Mouse (Mus musculus): Measurements from ENCODE around the gene Acad11.

- no peak for TF ChIP-seq POLR2A (IDR thresholded peaks at IDR 0.05; ENCODE audit: borderline replicate concordance, insufficient read depth, low read length)
- no peak for TF ChIP-seq CTCF (IDR thresholded peaks at IDR 0.05; ENCODE audit: borderline replicate concordance, insufficient read depth, low read depth, low read length)
Observed at GRCm38 (mm10) chr9:104051028-104051427, 12.1 kb upstream of the Acad11 start.

Data from cerebellum, adult 2 months (tissue).